Comparison of ENCODE assay signal across 24 mouse cellular contexts in the genomic region with DNA sequence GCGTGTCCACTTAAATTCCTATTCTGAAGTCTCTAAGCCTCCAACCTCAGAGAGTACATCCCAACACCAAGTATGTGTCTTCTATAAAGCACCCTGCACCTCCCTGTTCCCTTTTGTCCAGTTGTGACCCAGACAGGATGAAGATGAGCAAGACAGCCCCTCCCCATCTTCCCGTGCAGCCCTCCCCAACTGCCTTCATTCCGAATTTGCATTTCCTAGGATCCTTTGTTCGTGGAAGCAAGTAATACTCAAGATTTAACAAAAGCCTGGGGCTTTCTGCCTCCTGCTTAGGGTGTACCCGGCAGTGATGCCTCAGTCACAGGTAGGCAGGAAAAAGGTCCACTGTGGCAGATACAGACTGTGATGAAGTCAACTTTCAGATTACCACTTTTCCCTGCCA. TPM values are rescaled to one million over a fixed set of nuclear protein-coding genes. Genes with fewer than 3 reads are reported as not detected.
A peak's percentile ranks its signal among the peaks of the same experiment; 100 is the strongest.
DNase-seq lines count a peak whose midpoint lies in the region; TF ChIP-seq lines count a peak whose summit lies in the region.
"Had no signal": no experiment of that assay in that cellular context is flagged by ENCODE, and none has a peak within 500 bp of the region (broad histone marks: within the 10 kb centered on the region; RNA-seq: fewer than 3 reads in every experiment).

No protein-coding gene starts in this region.

- TF ChIP-seq POLR2A in ES-Bruce4 (IDR thresholded peaks at IDR 0.05; ENCODE audit: insufficient read depth, low read length) = no peak

- H3K9ac ChIP-seq in ES-Bruce4 (ENCODE audit: low read depth, poor library complexity, severe bottlenecking) = no peak overlapping the region
- H3K9ac ChIP-seq in ES-E14 (ENCODE audit: insufficient read depth, low read depth, low read length, poor library complexity, severe bottlenecking) = no peak overlapping the region
- H3K9ac ChIP-seq: embryonic facial prominence, embryonic 12.5 days; forebrain, embryonic 13.5 days; forebrain, embryonic 15.5 days; forebrain, postnatal 0 days had no signal

- H3K9me3 ChIP-seq in ES-Bruce4 (replicated peaks; ENCODE audit: control insufficient read depth, insufficient read depth, low read length, poor library complexity, severe bottlenecking) (no peaks in the 10 kb centered on the region), ES-E14 (ENCODE audit: control insufficient read depth, insufficient read depth, low read depth, low read length) (no peaks in the 10 kb centered on the region)
- H3K9me3 ChIP-seq: embryonic facial prominence, embryonic 10.5 days; embryonic facial prominence, embryonic 12.5 days; forebrain, embryonic 13.5 days; forebrain, embryonic 15.5 days had no signal

- in situ Hi-C loops in ES-E14 (cut with MboI; ENCODE audit: low sequenced_read_pairs in 2 of 2, unreplicated experiment in 2 of 2) = no loop called here

- no peak overlapping the region for H3K4me3 ChIP-seq in ES-Bruce4 (ENCODE audit: low read depth, low read length)
- H3K4me3 ChIP-seq in ES-E14 (ENCODE audit: insufficient read depth in 1 of 2, low read depth in 1 of 2, low read length in 2 of 2, poor library complexity in 1 of 2, severe bottlenecking in 1 of 2) = peak overlapping the region in 1 of 2 experiments; percentile 26; a peak in 1 of 4 replicates
- H3K4me3 ChIP-seq: embryonic facial prominence, embryonic 10.5 days; embryonic facial prominence, embryonic 12.5 days; forebrain, embryonic 13.5 days; forebrain, embryonic 15.5 days had no signal

- peak; percentile 75; the same call in 1 of the 2 replicates for TF ChIP-seq EP300 in ES-Bruce4 (IDR thresholded peaks at IDR 0.05; ENCODE audit: insufficient read depth, low read depth, low read length)

- no peaks in the 10 kb centered on the region for H3K36me3 ChIP-seq in ES-Bruce4 (ENCODE audit: control insufficient read depth, insufficient read depth, low read length, poor library complexity, severe bottlenecking)
- H3K36me3 ChIP-seq in ES-E14 (ENCODE audit: control insufficient read depth, insufficient read depth, low read length, poor library complexity, severe bottlenecking) = no peaks in the 10 kb centered on the region
- H3K36me3 ChIP-seq: embryonic facial prominence, embryonic 10.5 days; embryonic facial prominence, embryonic 12.5 days; forebrain, embryonic 15.5 days had no signal

- DNase-seq in ES-E14 (ENCODE audit: low read depth, low spot score) (peak; percentile 60), WW6 (ENCODE audit: low read depth, low spot score) (peak; percentile 28)
- no peak for DNase-seq in embryo, embryonic 10.5 days (ENCODE audit: low spot score)
- no peak for DNase-seq in kidney, postnatal 14 days
- no peak for DNase-seq in lung, adult 18-20 months
- DNase-seq: adrenal gland, adult 8-10 months; adrenal gland, postnatal 14 days; B cell, adult 2 months; cerebellum, adult 11 months; cerebellum, adult 18-20 months; cerebellum, adult 8-10 months; cerebellum, adult 9-11 months; cerebellum, postnatal 14 days; cerebellum, postnatal 36 days; forebrain, postnatal 0 days had no signal

- H3K27me3 ChIP-seq in ES-Bruce4 (ENCODE audit: control insufficient read depth, insufficient read depth, low read length, poor library complexity, severe bottlenecking) = no peaks in the 10 kb centered on the region
- H3K27me3 ChIP-seq: embryonic facial prominence, embryonic 12.5 days; forebrain, embryonic 13.5 days; forebrain, embryonic 15.5 days had no signal

- no peak for TF ChIP-seq CTCF in ES-Bruce4 (IDR thresholded peaks at IDR 0.05; ENCODE audit: low read depth, low read length)

- H3K27ac ChIP-seq in ES-Bruce4 (ENCODE audit: insufficient read depth, low read length) = no peak overlapping the region
- no peak overlapping the region for H3K27ac ChIP-seq in ES-E14 (ENCODE audit: insufficient read depth, low read depth, low read length, poor library complexity, severe bottlenecking)
- H3K27ac ChIP-seq: embryonic facial prominence, embryonic 10.5 days; embryonic facial prominence, embryonic 12.5 days; forebrain, embryonic 13.5 days; forebrain, embryonic 15.5 days had no signal

- peaks cover 3% of the 10 kb centered on the region for H3K4me1 ChIP-seq in ES-Bruce4 (ENCODE audit: control insufficient read depth, insufficient read depth, low read length)
- 0 out of 4 replicates have a peak, but pooled peaks cover 0 to 2% of the 10 kb centered on the region in 2 experiments for H3K4me1 ChIP-seq in ES-E14 (ENCODE audit: control insufficient read depth in 2 of 2, insufficient read depth in 2 of 2, low read length in 2 of 2, poor library complexity in 1 of 2)
- H3K4me1 ChIP-seq: embryonic facial prominence, embryonic 10.5 days; embryonic facial prominence, embryonic 12.5 days; forebrain, embryonic 13.5 days; forebrain, embryonic 15.5 days had no signal

TF ChIP-seq in ES-E14, 5 proteins besides CTCF, POLR2A, EP300 and RAD21:
- TF ChIP-seq ZC3H11A (IDR thresholded peaks at IDR 0.05; ENCODE audit: borderline replicate concordance, low read depth, low read length) (no peak), CHD2 (IDR thresholded peaks at IDR 0.05; ENCODE audit: low read depth, low read length) (0 out of 2 replicates have a peak, but pooled peaks have one; percentile 19)

RNA-seq across cellular contexts. Expression of a gene that starts 7.6 kb away (rescaled TPM):
- polyA plus RNA-seq in ES-Bruce4 (2011; ENCODE audit: insufficient read depth, insufficient read length, low read depth, missing spikeins) = not detected in 2 replicates
- total RNA-seq in ES-E14 (2012; rRNA removed) = 0.26 and 0.27 TPM in 2 replicates
- total RNA-seq: common myeloid progenitor, adult 5-6 weeks; MEL had no signal
- polyA plus RNA-seq: activated CD4-positive, CD25-positive, alpha-beta regulatory T cell, adult 4 months; embryonic facial prominence, embryonic 10.5 days; forebrain, embryonic 11.5 days had no signal

Comparison
In these comparisons a context has a peak if more than half of its experiments do, and no peak if none do; other contexts are left out.
1. DNase-seq: peak in ES-E14 (single experiment) and WW6 (single experiment); none in embryo, embryonic 10.5 days (single experiment), kidney, postnatal 14 days (single experiment) and lung, adult 18-20 months (0 of 2).